Mouse (Mus musculus) embryonic facial prominence, embryonic 14.5 days (tissue): Measurements from ENCODE around the gene Eef1a1. TPM values are rescaled to one million over a fixed set of nuclear protein-coding genes. Genes with fewer than 3 reads are reported as not detected.

Experiments used
- ATAC-seq: fragments of 200-750 bp; cut with Nextera tagmentation; 2 replicates; pipeline ENCODE4 v1.8.0; 2017; ENCODE audit warnings: low read depth, moderate number of reproducible peaks, moderate TSS enrichment
- DNase-seq: peaks from one replicate; pipeline ENCODE4 v3.0.0-alpha.2; 2015; ENCODE audit warnings: low spot score
- H3K27ac ChIP-seq: fragments of 300-500 bp; sonication (generic); replicated peaks from 2 replicates; pipeline ENCODE4 v1.5.1; 2014; ENCODE audit warnings: low read depth, mild to moderate bottlenecking, low read length, moderate library complexity
- H3K27me3 ChIP-seq: fragments of 300-500 bp; sonication (generic); replicated peaks from 2 replicates; pipeline ENCODE4 v1.6.1; 2014; ENCODE audit warnings: low read length; ENCODE audit not compliant: control insufficient read depth, insufficient read depth
- H3K36me3 ChIP-seq: fragments of 300-500 bp; sonication (generic); 2 replicates; pipeline ENCODE4 v1.6.1; 2014; ENCODE audit warnings: low read length, mixed read lengths; ENCODE audit not compliant: control insufficient read depth, insufficient read depth
- H3K4me1 ChIP-seq: fragments of 300-500 bp; sonication (generic); 2 replicates; pipeline ENCODE4 v1.6.1; 2014; ENCODE audit warnings: antibody characterized with exemption, low read length; ENCODE audit not compliant: control insufficient read depth, insufficient read depth
- H3K4me2 ChIP-seq: fragments of 300-500 bp; sonication (generic); 2 replicates; pipeline ENCODE4 v1.6.1; 2014; ENCODE audit warnings: low read depth, mild to moderate bottlenecking, low read length, moderate library complexity, mixed read lengths
- H3K4me3 ChIP-seq: fragments of 300-500 bp; sonication (generic); 2 replicates; pipeline ENCODE4 v1.5.1; 2014; ENCODE audit warnings: low read depth, mild to moderate bottlenecking, low read length
- H3K9ac ChIP-seq: fragments of 300-500 bp; sonication (generic); 2 replicates; pipeline ENCODE4 v1.6.1; 2014; ENCODE audit warnings: low read depth, mild to moderate bottlenecking, low read length, moderate library complexity, mixed read lengths
- H3K9me3 ChIP-seq: fragments of 300-500 bp; sonication (generic); 2 replicates; pipeline ENCODE4 v1.6.1; 2016; ENCODE audit warnings: low read length; ENCODE audit not compliant: control insufficient read depth
- WGBS: fragments of 180-500 bp; shearing (Covaris S2); extraction: QIAGEN DNeasy Blood & Tissue Kit; methylation state at CpG from one replicate; pipeline ENCODE4 v1.1.7; 2014; 5-methylcytosine and 5-hydroxymethylcytosine counted together
- microRNA-seq: library from miRNA; unstranded; fragments of <30 nt; microRNA quantifications from one replicate; pipeline ENCODE4, GENCODE M21; 2016; ENCODE audit warnings: borderline number of aligned reads
- polyA plus RNA-seq: library from polyadenylated mRNA; unstranded; fragments of >200 nt; fragmentation: Nextera tagmentation; extraction: Ambion mirVana; gene quantifications from 2 replicates; pipeline ENCODE4 v1.2.1, GENCODE M21; 2014

The Eef1a1 gene
- polyA plus RNA-seq, 1 experiment from 2014 or later = 5,674 TPM

- Histone ChIP-seq H3K9ac (no peak overlapping the region), H3K4me2 (no peak overlapping the region), H3K27me3 (no peaks in the 10 kb centered on the region), H3K4me1 (no peaks in the 10 kb centered on the region), H3K27ac (no peak overlapping the region), H3K4me3 (no peak overlapping the region), H3K9me3 (no peaks in the 10 kb centered on the region), H3K36me3 (no peaks in the 10 kb centered on the region)
- ATAC-seq = no peak
- WGBS = 63% methylated on average over 2 of the region's 2 CpGs
- DNase-seq = no peak
Measured at GRCm38 (mm10) chr9:78429551-78429950, 59.4 kb downstream of the Eef1a1 start.

- H3K27ac ChIP-seq = no peak overlapping the region
- ATAC-seq = no peak
- H3K4me2 ChIP-seq = no peak overlapping the region
- DNase-seq = no peak
- H3K4me1 ChIP-seq = no peaks in the 10 kb centered on the region
- no peak overlapping the region for H3K4me3 ChIP-seq
- no peaks in the 10 kb centered on the region for H3K27me3 ChIP-seq
- no peaks in the 10 kb centered on the region for H3K36me3 ChIP-seq
- no peak overlapping the region for H3K9ac ChIP-seq
- H3K9me3 ChIP-seq = no peaks in the 10 kb centered on the region
- WGBS = 87% methylated on average over 4 of the region's 4 CpGs
Measured at GRCm38 (mm10) chr9:78428870-78429432, 60.0 kb downstream of the Eef1a1 start.

Small RNA genes lying within 50 kb of the gene (microRNA-seq; reads per million reads assigned to microRNA genes)
- not detected for gene Gm26377

Other genes with a start within 250 kb of the Eef1a1 start
- gene Gm3776, start 232.0 kb downstream of the Eef1a1 start, polyA plus RNA-seq = 0.60 and 2.0 TPM in 2 replicates
- gene Gm10639, start 199.2 kb downstream of the Eef1a1 start, polyA plus RNA-seq = not detected in 2 replicates
- not detected in 2 replicates for gene Omt2a, start 174.4 kb downstream of the Eef1a1 start, polyA plus RNA-seq
- not detected in 2 replicates for gene Omt2b, start 161.6 kb downstream of the Eef1a1 start, polyA plus RNA-seq
- 4.9 and 5.5 TPM in 2 replicates for gene Gsta2, start 133.4 kb downstream of the Eef1a1 start, polyA plus RNA-seq
- gene Dppa5a, start 121.0 kb downstream of the Eef1a1 start, polyA plus RNA-seq = 0.37 TPM in 1 of 2 replicates, not detected in the other
- 3.1 and 3.7 TPM in 2 replicates for gene Ooep, start 110.4 kb downstream of the Eef1a1 start, polyA plus RNA-seq
- 0.30 and 0.32 TPM in 2 replicates for gene Ddx43, start 93.4 kb downstream of the Eef1a1 start, polyA plus RNA-seq
- 2.8 TPM in 2 replicates for gene Cgas, start 45.9 kb downstream of the Eef1a1 start, polyA plus RNA-seq
- gene Mto1, start 40.9 kb downstream of the Eef1a1 start, polyA plus RNA-seq = 21.4 and 22.1 TPM in 2 replicates
- 0.71 TPM in 1 of 2 replicates, not detected in the other for gene Gm17324, start 40.4 kb downstream of the Eef1a1 start, polyA plus RNA-seq
- 13.1 and 15.4 TPM in 2 replicates for gene Slc17a5, start 98.9 kb upstream of the Eef1a1 start, polyA plus RNA-seq
- gene Cd109, start 126.4 kb upstream of the Eef1a1 start, polyA plus RNA-seq = 18.6 and 20.3 TPM in 2 replicates